16 mouse cellular contexts compared by ENCODE assay signal in genomic region chr17:24353960-24354359, GRCm38 (mm10). TPM values are rescaled to one million over a fixed set of nuclear protein-coding genes. Genes with fewer than 3 reads are reported as not detected.
DNase-seq lines count a peak whose midpoint lies in the region; ATAC-seq and TF ChIP-seq lines count a peak whose summit lies in the region.
"Had no signal": no experiment of that assay in that cellular context is flagged by ENCODE, and none has a peak within 500 bp of the region (broad histone marks: within the 10 kb centered on the region; RNA-seq: fewer than 3 reads in every experiment).

No protein-coding gene starts in this region.

- no peak for DNase-seq in hindbrain, postnatal 0 days (ENCODE audit: low spot score)
- DNase-seq in hindbrain, embryonic 11.5 days (ENCODE audit: low spot score), result no peak
- DNase-seq in spleen, postnatal 10 days (ENCODE audit: low spot score in 2 of 2), result peak; percentile 22 to 23
- DNase-seq in spleen, postnatal 4 days (ENCODE audit: low spot score in 2 of 2), result no peak
- peak; percentile 5 to 30 for DNase-seq in spleen, postnatal 36 days (ENCODE audit: low spot score in 2 of 2)
- no peak for DNase-seq in layer of hippocampus, adult 11-12 months (ENCODE audit: low spot score)
- DNase-seq in T-cell, adult 2 months (ENCODE audit: low spot score), result no peak
- DNase-seq: cerebellum, postnatal 14 days; left cerebral cortex, postnatal 4 days; thymus, postnatal 25 days had no signal

- no peaks in the 10 kb centered on the region for H3K36me3 ChIP-seq in hindbrain, postnatal 0 days (ENCODE audit: insufficient read depth, low read length)
- H3K36me3 ChIP-seq in hindbrain, embryonic 11.5 days (ENCODE audit: control insufficient read depth, insufficient read depth, low read length), result no peaks in the 10 kb centered on the region
- peaks cover 28% of the 10 kb centered on the region for H3K36me3 ChIP-seq in liver, embryonic 12.5 days
- H3K36me3 ChIP-seq: embryonic facial prominence, embryonic 12.5 days had no signal

- H3K4me3 ChIP-seq in hindbrain, postnatal 0 days (ENCODE audit: low read length), result no peak overlapping the region
- no peak overlapping the region for H3K4me3 ChIP-seq in hindbrain, embryonic 11.5 days (ENCODE audit: low read depth, low read length)
- H3K4me3 ChIP-seq in liver, embryonic 12.5 days, result peak overlapping the region; percentile 90
- H3K4me3 ChIP-seq: embryonic facial prominence, embryonic 12.5 days; myocyte had no signal

- no peak overlapping the region for H3K9ac ChIP-seq in hindbrain, postnatal 0 days (replicated peaks; ENCODE audit: low read length)
- no peak overlapping the region for H3K9ac ChIP-seq in hindbrain, embryonic 11.5 days (ENCODE audit: low read depth, low read length)
- H3K9ac ChIP-seq in liver, embryonic 12.5 days, result peak overlapping the region; percentile 96
- H3K9ac ChIP-seq: embryonic facial prominence, embryonic 12.5 days; forebrain, embryonic 13.5 days had no signal

- WGBS in hindbrain, postnatal 0 days, result 85% methylated on average over 3 of the region's 3 CpGs
- WGBS in hindbrain, embryonic 11.5 days, result 83% methylated on average over 3 of the region's 3 CpGs
- WGBS in liver, embryonic 12.5 days (ENCODE audit: insufficient replicate concordance), result 24% methylated on average over 3 of the region's 3 CpGs

- H3K4me1 ChIP-seq in hindbrain, postnatal 0 days (ENCODE audit: insufficient read depth, low read length), result peaks cover 10% of the 10 kb centered on the region; the same call in 1 of the 2 replicates
- H3K4me1 ChIP-seq in hindbrain, embryonic 11.5 days (replicated peaks; ENCODE audit: control insufficient read depth, insufficient read depth, low read length), result peaks cover 3% of the 10 kb centered on the region; the same call in 1 of the 2 replicates
- peaks cover 67% of the 10 kb centered on the region for H3K4me1 ChIP-seq in liver, embryonic 12.5 days

- no peak for TF ChIP-seq CTCF in hindbrain, postnatal 0 days (IDR thresholded peaks at IDR 0.05; ENCODE audit: low read depth)

- no peak overlapping the region for H3K27ac ChIP-seq in hindbrain, postnatal 0 days
- no peak overlapping the region for H3K27ac ChIP-seq in hindbrain, embryonic 11.5 days (ENCODE audit: low read depth, low read length)
- H3K27ac ChIP-seq in liver, embryonic 12.5 days, result peak overlapping the region; percentile 97
- H3K27ac ChIP-seq: embryonic facial prominence, embryonic 12.5 days; forebrain, embryonic 13.5 days; kidney, postnatal 0 days had no signal

- no peak for ATAC-seq in hindbrain, postnatal 0 days
- no peak for ATAC-seq in hindbrain, embryonic 11.5 days (ENCODE audit: low FRiP score)
- ATAC-seq in liver, embryonic 12.5 days, result peak; percentile 82
- ATAC-seq: forebrain, embryonic 13.5 days had no signal

- H3K9me3 ChIP-seq in hindbrain, postnatal 0 days (ENCODE audit: low read length), result no peaks in the 10 kb centered on the region
- H3K9me3 ChIP-seq in hindbrain, embryonic 11.5 days (ENCODE audit: control insufficient read depth, low read length), result no peaks in the 10 kb centered on the region
- no peaks in the 10 kb centered on the region for H3K9me3 ChIP-seq in liver, embryonic 12.5 days (replicated peaks)
- H3K9me3 ChIP-seq: embryonic facial prominence, embryonic 12.5 days; forebrain, embryonic 13.5 days had no signal

- H3K27me3 ChIP-seq in hindbrain, postnatal 0 days (ENCODE audit: insufficient read depth, low read length), result no peaks in the 10 kb centered on the region
- peaks cover 12% of the 10 kb centered on the region for H3K27me3 ChIP-seq in hindbrain, embryonic 11.5 days (ENCODE audit: control insufficient read depth, insufficient read depth, low read length)
- peaks cover 22% of the 10 kb centered on the region for H3K27me3 ChIP-seq in liver, embryonic 12.5 days (replicated peaks)

- 0 out of 2 replicates have a peak overlapping the region, but pooled peaks have one; percentile 7 for H3K4me2 ChIP-seq in hindbrain, postnatal 0 days (ENCODE audit: low read depth, low read length)
- H3K4me2 ChIP-seq in hindbrain, embryonic 11.5 days (replicated peaks; ENCODE audit: low read depth, low read length), result no peak overlapping the region
- peak overlapping the region; percentile 89 for H3K4me2 ChIP-seq in liver, embryonic 12.5 days
- H3K4me2 ChIP-seq: embryonic facial prominence, embryonic 12.5 days had no signal

RNA-seq across cellular contexts. Expression of gene Abca3, which starts 2.2 kb away (rescaled TPM):
- 98.9 and 102 TPM in 2 replicates for total RNA-seq in hindbrain, postnatal 0 days (2014; rRNA removed)
- 26.1 and 27.3 TPM in 2 replicates for polyA plus RNA-seq in hindbrain, postnatal 0 days (2015; fragmentation: Nextera tagmentation; extraction: Ambion mirVana)
- 11.8 and 14.1 TPM in 2 replicates for polyA plus RNA-seq in hindbrain, embryonic 11.5 days (2014; fragmentation: Nextera tagmentation; extraction: Ambion mirVana)
- 21.1 and 22.6 TPM in 2 replicates for polyA plus RNA-seq in liver, embryonic 12.5 days (2016; fragmentation: Nextera tagmentation; extraction: Ambion mirVana)

RNA-seq across cellular contexts. Expression of gene Abca17, which starts 3.1 kb away (rescaled TPM):
- 0.90 and 1.5 TPM in 2 replicates for total RNA-seq in hindbrain, postnatal 0 days (2014; rRNA removed)
- 1.0 and 1.2 TPM in 2 replicates for polyA plus RNA-seq in hindbrain, postnatal 0 days (2015; fragmentation: Nextera tagmentation; extraction: Ambion mirVana)
- not detected in 2 replicates for polyA plus RNA-seq in hindbrain, embryonic 11.5 days (2014; fragmentation: Nextera tagmentation; extraction: Ambion mirVana)
- polyA plus RNA-seq in liver, embryonic 12.5 days (2016; fragmentation: Nextera tagmentation; extraction: Ambion mirVana), result not detected in 2 replicates
- polyA plus RNA-seq: C2C12; kidney, postnatal 0 days; myocyte had no signal

Comparison
In these comparisons a context has a peak if more than half of its experiments do, and no peak if none do; other contexts are left out.
1. DNase-seq: peak in spleen, postnatal 10 days (2 of 2) and spleen, postnatal 36 days (2 of 2); none in hindbrain, postnatal 0 days (single experiment), hindbrain, embryonic 11.5 days (single experiment), spleen, postnatal 4 days (0 of 2), layer of hippocampus, adult 11-12 months (single experiment) and T-cell, adult 2 months (single experiment).